Mouse (Mus musculus) stomach, embryonic 16.5 days (tissue): ENCODE measurements around the gene Pip5kl1. TPM values are rescaled to one million over a fixed set of nuclear protein-coding genes. Genes with fewer than 3 reads are reported as not detected.
A peak's percentile ranks its signal among the peaks of the same experiment; 100 is the strongest.

Source experiments
- ATAC-seq: fragments of 200-750 bp; cut with Nextera tagmentation; 2 replicates; pipeline ENCODE4 v1.8.0; 2017; ENCODE audit warnings: moderate number of reproducible peaks, moderate TSS enrichment; ENCODE audit not compliant: insufficient read depth, low FRiP score
- H3K27ac ChIP-seq: fragments of 300-500 bp; sonication (generic); 2 replicates; pipeline ENCODE4 v1.5.1; 2014; ENCODE audit warnings: low read length
- H3K27me3 ChIP-seq: fragments of 300-500 bp; sonication (generic); 2 replicates; pipeline ENCODE4 v1.6.1; 2014; ENCODE audit warnings: low read length, control low read depth, mixed read lengths; ENCODE audit not compliant: control insufficient read depth, insufficient read depth
- H3K36me3 ChIP-seq: fragments of 300-500 bp; sonication (generic); 2 replicates; pipeline ENCODE4 v1.6.1; 2014; ENCODE audit warnings: low read length; ENCODE audit not compliant: control insufficient read depth, insufficient read depth
- H3K4me1 ChIP-seq: fragments of 300-500 bp; sonication (generic); 2 replicates; pipeline ENCODE4 v1.6.1; 2014; ENCODE audit warnings: low read length, control low read depth, mixed read lengths; ENCODE audit not compliant: control insufficient read depth, insufficient read depth
- H3K4me2 ChIP-seq: fragments of 300-500 bp; sonication (generic); 2 replicates; pipeline ENCODE4 v1.6.1; 2014; ENCODE audit warnings: low read depth, low read length, mixed read lengths
- H3K4me3 ChIP-seq: fragments of 300-500 bp; sonication (generic); replicated peaks from 2 replicates; pipeline ENCODE4 v1.5.1; 2014; ENCODE audit warnings: mild to moderate bottlenecking, low read length
- H3K9ac ChIP-seq: fragments of 300-500 bp; sonication (generic); 2 replicates; pipeline ENCODE4 v1.6.1; 2014; ENCODE audit warnings: low read length
- H3K9me3 ChIP-seq: fragments of 300-500 bp; sonication (generic); replicated peaks from 2 replicates; pipeline ENCODE4 v1.6.1; 2016; ENCODE audit warnings: low read length, control low read depth; ENCODE audit not compliant: control insufficient read depth
- WGBS: fragments of 180-500 bp; shearing (Covaris S2); extraction: QIAGEN DNeasy Blood & Tissue Kit; methylation state at CpG from one replicate; pipeline ENCODE4 v1.1.7; 2014; 5-methylcytosine and 5-hydroxymethylcytosine counted together
- polyA plus RNA-seq: library from polyadenylated mRNA; unstranded; fragments of >200 nt; fragmentation: Nextera tagmentation; extraction: Ambion mirVana; gene quantifications from 2 replicates; pipeline ENCODE4 v1.2.1, GENCODE M21; 2015

Gene Pip5kl1
- polyA plus RNA-seq, 1 experiment from 2014 or later = 0.56 TPM

DNA sequence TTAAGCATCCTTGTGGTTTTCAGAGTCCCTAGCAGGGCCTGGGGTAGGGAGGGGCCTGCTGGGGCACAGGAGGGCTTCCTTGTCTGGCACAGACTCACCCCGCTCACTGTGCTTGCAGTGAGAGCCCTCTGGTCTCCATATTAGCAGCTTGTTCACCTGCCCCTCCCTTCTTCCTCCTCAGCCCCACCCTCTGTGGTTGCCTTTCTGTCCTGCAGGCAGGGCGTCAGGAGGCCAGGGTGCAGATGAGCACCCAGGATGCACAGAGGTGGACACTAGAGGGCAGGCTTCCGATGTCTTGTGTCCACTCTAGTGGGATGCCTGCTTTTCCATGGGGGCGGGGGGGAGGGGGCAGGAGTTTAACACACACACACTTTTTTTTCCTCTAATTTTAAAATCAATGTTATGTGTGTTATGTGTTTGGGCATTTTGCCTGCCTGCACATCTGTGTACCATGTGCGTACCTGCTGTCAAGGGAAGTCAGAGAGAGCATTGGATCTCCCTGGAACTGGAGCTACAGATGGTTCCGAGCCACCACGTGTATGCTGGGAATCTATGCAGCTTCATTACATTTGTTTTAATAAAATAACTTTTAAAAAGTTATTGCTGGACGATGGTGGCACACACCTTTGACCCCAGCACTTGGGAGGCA is 26.9 kb downstream of the Pip5kl1 start:
- Histone ChIP-seq H3K9me3 (no peaks in the 10 kb centered on the region), H3K4me1 (peaks cover 9% of the 10 kb centered on the region), H3K27ac (no peak overlapping the region), H3K4me2 (no peak overlapping the region), H3K9ac (no peak overlapping the region; the same call in 1 of the 2 replicates), H3K27me3 (no peaks in the 10 kb centered on the region), H3K4me3 (no peak overlapping the region), H3K36me3 (no peaks in the 10 kb centered on the region)
- WGBS = 38% methylated on average over 8 of the region's 8 CpGs
- peak; percentile 59; the same call in 1 of the 2 replicates for ATAC-seq

DNA sequence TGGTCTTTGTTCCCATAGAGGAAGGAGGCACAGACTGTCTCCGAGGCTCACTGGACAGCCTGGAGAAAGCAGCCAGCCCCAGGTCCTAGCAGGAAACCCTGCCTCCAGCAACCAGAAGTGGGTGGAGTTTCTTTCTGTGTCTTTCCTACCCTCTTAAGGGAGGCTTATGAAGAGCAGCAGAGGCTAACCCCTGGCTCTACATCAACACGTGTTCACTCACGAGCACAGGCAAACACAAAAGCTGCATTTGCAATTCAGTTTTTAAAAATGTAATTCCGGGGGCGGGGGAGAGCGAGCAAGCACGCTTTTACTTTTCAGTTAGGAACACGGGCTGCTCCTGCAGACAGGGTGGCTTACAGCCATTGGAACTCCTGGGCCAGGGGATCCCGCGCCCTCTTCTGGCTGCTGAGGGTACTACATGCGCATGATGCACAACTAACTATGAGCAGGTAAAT is 28.0 kb downstream of the Pip5kl1 start:
- peak overlapping the region; percentile 50 for H3K4me2 ChIP-seq
- peaks cover 12% of the 10 kb centered on the region for H3K4me1 ChIP-seq
- no peaks in the 10 kb centered on the region for H3K9me3 ChIP-seq
- H3K27me3 ChIP-seq = no peaks in the 10 kb centered on the region
- ATAC-seq = peak; percentile 72; the same call in 1 of the 2 replicates
- peak overlapping the region; percentile 48 for H3K4me3 ChIP-seq
- WGBS = 2% methylated on average over 11 of the region's 11 CpGs
- no peaks in the 10 kb centered on the region for H3K36me3 ChIP-seq
- H3K27ac ChIP-seq = peak overlapping the region; percentile 66
- H3K9ac ChIP-seq = peak overlapping the region; percentile 66

DNA sequence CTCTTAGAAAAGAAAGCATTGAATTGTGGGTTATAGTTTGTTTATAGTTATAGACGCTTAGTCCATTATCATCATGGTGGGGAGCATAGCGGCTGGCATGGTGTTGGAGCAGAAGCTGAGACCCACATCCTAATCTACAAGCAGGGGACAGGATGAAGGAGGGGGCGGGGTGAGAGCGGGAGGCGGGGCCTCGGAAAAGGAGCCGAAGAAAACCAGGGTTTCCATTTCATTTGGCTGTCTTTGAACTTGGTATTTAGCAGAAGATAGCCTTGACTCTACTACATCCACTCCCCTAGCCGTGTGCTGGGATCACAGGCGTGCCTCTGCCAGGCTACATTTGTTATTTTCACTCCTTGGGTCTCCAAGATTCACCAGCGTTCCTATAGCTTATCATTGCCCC is 30.0 kb downstream of the Pip5kl1 start:
- Histone ChIP-seq H3K36me3 (no peaks in the 10 kb centered on the region), H3K4me3 (no peak overlapping the region), H3K9ac (no peak overlapping the region), H3K27me3 (no peaks in the 10 kb centered on the region; the same call in 1 of the 2 replicates), H3K27ac (no peak overlapping the region), H3K9me3 (no peaks in the 10 kb centered on the region), H3K4me2 (no peak overlapping the region), H3K4me1 (peaks cover 25% of the 10 kb centered on the region)
- ATAC-seq = no peak
- 39% methylated on average over 10 of the region's 10 CpGs for WGBS

DNA sequence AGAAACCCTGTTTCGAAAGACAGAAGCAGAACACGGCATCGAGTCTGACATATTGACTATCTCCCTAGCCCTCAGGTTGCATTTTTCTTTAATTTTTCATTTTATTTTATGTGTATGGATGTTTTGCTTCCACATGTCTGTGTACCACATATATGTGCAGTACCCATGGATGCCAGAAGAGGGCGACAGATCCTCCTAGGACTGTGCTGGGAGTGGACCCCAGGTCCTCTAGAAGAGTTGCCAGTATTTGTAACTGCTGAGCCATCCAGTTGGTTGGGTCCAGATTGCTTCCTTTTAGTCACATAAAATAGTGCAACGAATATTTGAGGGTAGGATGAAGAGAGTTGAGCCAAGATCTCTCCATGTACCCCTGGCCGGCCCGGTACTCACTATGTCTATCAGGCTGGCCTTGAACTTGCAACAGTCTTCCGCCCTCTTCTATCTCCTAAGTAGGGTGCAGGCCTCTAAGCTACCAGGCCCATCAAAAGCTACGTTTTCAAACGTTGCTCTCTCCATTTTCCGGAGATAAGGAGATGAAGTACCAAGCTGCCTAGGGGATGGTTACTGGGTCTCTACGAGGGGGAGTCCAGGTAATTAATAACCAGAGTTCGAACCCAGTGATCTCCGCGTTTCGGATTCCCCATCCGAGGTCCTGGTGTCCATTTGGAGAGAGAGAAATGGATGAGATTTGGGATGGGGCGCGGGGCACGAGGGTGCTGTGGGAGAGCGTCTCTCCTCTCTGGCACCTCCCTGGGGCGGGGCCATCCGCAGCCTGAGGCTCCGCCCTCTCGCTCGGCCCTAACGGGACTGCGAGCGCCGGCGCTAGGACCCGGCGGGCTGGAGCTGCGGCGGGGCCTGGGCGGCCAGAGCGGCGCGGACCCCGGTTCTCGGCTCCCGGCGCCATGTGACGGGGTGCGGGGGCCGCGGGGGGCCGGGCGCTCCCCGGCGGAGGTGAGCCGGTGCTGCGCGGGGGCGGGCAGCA is 31.9 kb downstream of the Pip5kl1 start:
- peak; percentile 72 for ATAC-seq
- Histone ChIP-seq H3K27ac (peak overlapping the region; percentile 10; the same call in 1 of the 2 replicates), H3K9me3 (no peaks in the 10 kb centered on the region), H3K4me3 (peak overlapping the region; percentile 71), H3K27me3 (no peaks in the 10 kb centered on the region; the same call in 1 of the 2 replicates), H3K4me2 (peak overlapping the region; percentile 84), H3K4me1 (peaks cover 34% of the 10 kb centered on the region), H3K9ac (peak overlapping the region; percentile 86), H3K36me3 (no peaks in the 10 kb centered on the region)
- WGBS = 11% methylated on average over 55 of the region's 55 CpGs

DNA sequence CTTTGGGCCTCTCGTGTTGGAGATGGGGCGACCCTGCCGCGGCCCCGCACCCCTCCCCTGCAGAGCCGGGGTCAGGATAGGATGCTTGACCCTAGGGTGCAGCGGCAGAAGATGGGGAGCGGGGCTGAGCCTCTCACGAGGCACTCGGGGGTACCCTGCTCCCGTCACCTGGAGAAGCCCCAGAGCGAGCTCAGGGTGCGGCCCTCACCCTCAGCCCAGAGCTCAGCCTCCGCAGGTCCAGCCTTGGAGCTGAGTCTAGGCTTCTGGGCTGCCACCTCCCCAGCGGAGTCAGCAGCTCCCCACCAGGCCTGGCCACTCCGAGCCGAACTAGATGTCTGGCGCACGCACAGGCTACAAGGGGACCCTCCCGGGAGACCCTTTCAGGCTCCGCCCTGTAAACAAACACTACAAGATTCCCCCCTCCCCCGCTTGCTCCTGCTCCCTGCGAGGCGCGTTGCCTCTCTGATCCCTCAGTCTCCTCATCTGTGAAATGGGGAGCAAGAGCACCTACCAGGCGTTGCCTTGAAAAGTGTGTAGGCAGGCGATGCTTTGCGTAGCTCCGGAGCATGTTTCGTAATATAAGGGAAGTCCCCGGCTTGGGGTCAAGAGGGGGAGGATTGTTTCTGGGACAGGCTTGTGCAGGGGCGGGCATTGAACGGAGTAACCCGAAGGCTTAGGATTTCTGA is 32.8 kb downstream of the Pip5kl1 start:
- Histone ChIP-seq H3K27me3 (no peaks in the 10 kb centered on the region; the same call in 1 of the 2 replicates), H3K36me3 (no peaks in the 10 kb centered on the region), H3K9ac (peak overlapping the region; percentile 86), H3K27ac (peak overlapping the region; percentile 10; the same call in 1 of the 2 replicates), H3K4me2 (peak overlapping the region; percentile 84), H3K9me3 (no peaks in the 10 kb centered on the region), H3K4me3 (peak overlapping the region; percentile 71), H3K4me1 (peaks cover 28% of the 10 kb centered on the region)
- peak; percentile 49; the same call in 1 of the 2 replicates for ATAC-seq
- WGBS = 5% methylated on average over 34 of the region's 34 CpGs

DNA sequence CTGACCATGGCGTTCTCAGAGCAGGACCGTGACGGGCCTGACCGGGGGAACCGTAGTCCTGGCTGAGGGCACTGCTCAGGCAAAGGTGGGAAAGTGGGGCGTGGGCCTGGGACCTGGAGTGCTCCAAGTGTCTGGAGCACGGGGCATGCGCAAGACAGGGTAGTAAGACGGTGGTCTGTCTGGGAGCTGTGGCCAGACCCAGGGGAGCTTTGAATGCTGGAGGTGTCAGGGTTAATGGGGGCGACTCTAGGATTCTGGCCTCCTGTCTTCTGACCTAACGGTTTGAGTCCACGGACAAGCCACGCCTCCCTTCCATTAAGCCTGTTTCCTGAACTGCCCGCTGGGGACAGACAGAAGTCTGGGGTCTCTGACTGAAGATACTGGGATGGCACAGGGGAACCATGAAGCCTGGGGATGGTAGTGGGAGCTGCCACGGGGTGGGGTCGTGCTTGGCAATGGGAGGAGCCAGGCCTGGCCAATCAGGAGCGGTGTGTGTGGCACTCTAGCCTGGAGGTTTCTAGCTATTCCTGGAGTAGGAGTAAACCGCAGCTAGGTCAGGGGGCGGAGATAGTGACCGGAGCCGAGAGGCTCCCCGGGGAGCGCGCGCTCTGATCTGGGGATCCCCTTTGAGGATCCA is 33.7 kb downstream of the Pip5kl1 start:
- H3K27me3 ChIP-seq = no peaks in the 10 kb centered on the region; the same call in 1 of the 2 replicates
- peak overlapping the region; percentile 86 for H3K9ac ChIP-seq
- H3K36me3 ChIP-seq = no peaks in the 10 kb centered on the region
- peak; percentile 66 for ATAC-seq
- H3K4me2 ChIP-seq = peak overlapping the region; percentile 84
- WGBS = 8% methylated on average over 25 of the region's 25 CpGs
- peak overlapping the region; percentile 71 for H3K4me3 ChIP-seq
- peaks cover 28% of the 10 kb centered on the region for H3K4me1 ChIP-seq
- H3K27ac ChIP-seq = peak overlapping the region; percentile 43; the same call in 1 of the 2 replicates
- H3K9me3 ChIP-seq = no peaks in the 10 kb centered on the region

DNA sequence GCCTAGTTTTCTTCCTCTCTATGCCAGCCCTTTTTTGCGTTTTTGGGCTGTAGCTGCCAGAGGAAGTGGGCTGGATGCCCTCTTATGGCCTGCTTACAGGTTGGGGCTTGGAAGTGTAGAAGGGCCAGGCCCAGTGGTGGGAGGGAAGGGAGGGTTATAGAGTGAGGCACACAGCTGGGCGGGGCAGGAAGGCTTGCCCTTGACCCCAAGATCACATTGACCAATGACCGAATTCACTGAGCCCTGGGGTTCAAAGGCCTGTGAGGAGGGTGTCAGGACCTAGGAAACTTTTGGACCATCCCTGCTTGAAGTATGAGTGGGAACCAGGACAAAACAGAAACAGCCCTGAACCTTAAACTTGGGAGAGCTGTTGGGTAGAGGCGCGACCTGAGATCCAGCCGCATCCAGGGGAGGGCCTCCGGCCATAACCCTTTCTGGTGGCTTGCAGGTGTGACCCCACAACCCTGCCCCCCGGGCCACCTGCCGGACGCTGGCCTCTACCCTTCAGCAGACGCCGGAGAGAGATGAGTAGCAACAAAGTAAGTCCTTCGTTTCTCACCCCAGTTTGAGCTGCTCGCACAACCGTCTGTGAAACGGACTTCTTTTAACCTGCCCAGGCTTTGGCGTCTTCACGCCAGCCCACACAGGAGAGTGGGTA is 34.3 kb downstream of the Pip5kl1 start:
- Histone ChIP-seq H3K4me1 (peaks cover 28% of the 10 kb centered on the region), H3K4me2 (peak overlapping the region; percentile 84), H3K4me3 (peak overlapping the region; percentile 71), H3K36me3 (no peaks in the 10 kb centered on the region), H3K9me3 (no peaks in the 10 kb centered on the region), H3K9ac (peak overlapping the region; percentile 86), H3K27ac (peak overlapping the region; percentile 43; the same call in 1 of the 2 replicates), H3K27me3 (no peaks in the 10 kb centered on the region; the same call in 1 of the 2 replicates)
- WGBS = 46% methylated on average over 18 of the region's 18 CpGs
- no peak for ATAC-seq
